Mouse (Mus musculus): Measurements from ENCODE around the gene Gm525. TPM values are rescaled to one million over a fixed set of nuclear protein-coding genes. Genes with fewer than 3 reads are reported as not detected.

Gm525 gene
- polyA plus RNA-seq, 1 experiment from 2014 or later, result 1.5 TPM

- no peak overlapping the region for H3K4me2 ChIP-seq (ENCODE audit: low read depth, low read length)
- no peak overlapping the region for H3K9ac ChIP-seq (ENCODE audit: low read depth, low read length)
- 80% methylated on average over 17 of the region's 17 CpGs for WGBS
- no peaks in the 10 kb centered on the region for H3K36me3 ChIP-seq (ENCODE audit: control insufficient read depth, insufficient read depth, low read length)
- no peak overlapping the region for H3K27ac ChIP-seq (ENCODE audit: low read length)
- H3K4me1 ChIP-seq (ENCODE audit: control insufficient read depth, insufficient read depth, low read length), result no peaks in the 10 kb centered on the region
- H3K27me3 ChIP-seq (replicated peaks; ENCODE audit: control insufficient read depth, insufficient read depth, low read length), result no peaks in the 10 kb centered on the region
- ATAC-seq, result no peak
- no peaks in the 10 kb centered on the region for H3K9me3 ChIP-seq (ENCODE audit: control insufficient read depth, low read length)
- no peak overlapping the region for H3K4me3 ChIP-seq (ENCODE audit: low read length)
These were observed 24.6 kb downstream of the Gm525 start for GRCm38 (mm10) chr11:89098083-89098835.

DNA sequence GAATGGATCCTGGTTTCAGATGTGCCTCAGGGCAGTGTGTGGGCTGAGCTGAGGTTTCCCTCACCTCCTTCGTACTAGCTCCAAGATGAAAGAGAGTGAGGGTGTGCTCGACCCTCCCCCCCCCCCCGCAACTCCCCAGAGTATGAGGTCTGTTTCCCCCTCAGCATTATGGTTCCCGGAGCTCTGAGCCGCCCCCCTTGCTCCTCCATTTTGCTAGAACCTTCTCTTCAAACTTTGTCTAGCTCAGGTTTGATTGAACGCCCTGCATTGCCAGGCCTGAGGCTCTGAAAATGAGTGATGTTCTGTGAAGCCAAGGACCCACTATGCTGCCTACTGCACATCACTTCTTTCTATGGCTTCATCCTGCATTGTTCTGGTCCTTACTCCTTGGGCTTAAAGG lies 25.3 kb downstream of the Gm525 start:
- Histone ChIP-seq H3K4me2 (ENCODE audit: low read depth, low read length) (no peak overlapping the region), H3K9me3 (ENCODE audit: control insufficient read depth, low read length) (no peaks in the 10 kb centered on the region), H3K4me1 (ENCODE audit: control insufficient read depth, insufficient read depth, low read length) (no peaks in the 10 kb centered on the region), H3K27ac (ENCODE audit: low read length) (no peak overlapping the region), H3K9ac (ENCODE audit: low read depth, low read length) (no peak overlapping the region), H3K4me3 (ENCODE audit: low read length) (no peak overlapping the region), H3K36me3 (ENCODE audit: control insufficient read depth, insufficient read depth, low read length) (no peaks in the 10 kb centered on the region), H3K27me3 (replicated peaks; ENCODE audit: control insufficient read depth, insufficient read depth, low read length) (no peaks in the 10 kb centered on the region)
- 83% methylated on average over 6 of the region's 6 CpGs for WGBS
- no peak for ATAC-seq

DNA sequence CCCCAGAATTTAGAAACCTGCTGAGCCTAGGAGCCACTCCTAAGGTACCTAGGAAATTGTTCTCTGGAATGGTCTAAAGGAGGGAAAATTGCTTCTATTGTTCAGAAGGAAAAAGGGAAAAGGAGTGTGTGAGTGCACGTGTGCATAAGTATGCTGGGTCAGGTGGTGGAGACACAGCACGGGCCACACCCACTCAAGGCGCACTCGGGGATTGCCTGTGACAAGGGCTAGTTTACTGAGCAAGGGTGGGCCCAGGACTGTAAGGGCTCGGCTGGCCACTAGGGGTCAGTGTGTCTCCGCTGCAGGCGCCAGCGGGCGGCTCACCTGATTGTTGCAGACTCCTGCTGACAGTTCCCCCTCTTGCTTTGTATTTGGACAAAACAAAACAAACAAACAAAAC lies 26.8 kb downstream of the Gm525 start:
- under 1% methylated on average over 9 of the region's 9 CpGs for WGBS
- Histone ChIP-seq H3K9me3 (ENCODE audit: control insufficient read depth, low read length) (no peaks in the 10 kb centered on the region), H3K36me3 (ENCODE audit: control insufficient read depth, insufficient read depth, low read length) (no peaks in the 10 kb centered on the region), H3K27ac (ENCODE audit: low read length) (no peak overlapping the region), H3K27me3 (replicated peaks; ENCODE audit: control insufficient read depth, insufficient read depth, low read length) (no peaks in the 10 kb centered on the region), H3K4me2 (ENCODE audit: low read depth, low read length) (peak overlapping the region; percentile 75), H3K4me3 (ENCODE audit: low read length) (peak overlapping the region; percentile 46), H3K4me1 (ENCODE audit: control insufficient read depth, insufficient read depth, low read length) (no peaks in the 10 kb centered on the region), H3K9ac (ENCODE audit: low read depth, low read length) (0 out of 2 replicates have a peak overlapping the region, but pooled peaks have one; percentile 52)
- peak; percentile 94 for ATAC-seq

DNA sequence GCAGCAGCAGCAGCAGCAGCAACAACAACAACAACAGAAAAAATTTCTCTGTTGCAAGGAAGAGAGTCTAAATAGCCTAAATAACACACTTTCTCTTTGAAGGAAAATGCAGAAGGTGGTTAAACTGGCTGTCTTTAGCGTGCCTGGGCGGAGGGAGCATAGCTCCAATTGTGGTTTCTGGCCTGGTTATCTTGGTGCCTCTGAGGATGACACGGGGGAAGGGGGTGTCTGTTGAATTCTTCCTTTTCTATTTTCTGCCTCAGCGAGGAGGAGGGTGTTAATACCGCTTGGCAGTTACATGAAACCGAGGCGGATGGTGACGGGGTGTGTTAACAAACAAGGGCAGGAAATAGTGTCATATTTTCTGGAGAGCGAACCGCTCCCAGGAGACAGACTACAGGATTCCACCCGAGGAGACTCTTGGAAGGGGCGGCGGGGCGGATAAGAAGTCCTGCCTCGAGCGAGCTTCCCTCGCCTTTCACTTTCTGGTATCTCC lies 27.2 kb downstream of the Gm525 start:
- 22% methylated on average over 17 of the region's 17 CpGs for WGBS
- peak overlapping the region; percentile 75 for H3K4me2 ChIP-seq (ENCODE audit: low read depth, low read length)
- peak overlapping the region; percentile 46 for H3K4me3 ChIP-seq (ENCODE audit: low read length)
- no peaks in the 10 kb centered on the region for H3K27me3 ChIP-seq (replicated peaks; ENCODE audit: control insufficient read depth, insufficient read depth, low read length)
- H3K9me3 ChIP-seq (ENCODE audit: control insufficient read depth, low read length), result no peaks in the 10 kb centered on the region
- H3K9ac ChIP-seq (ENCODE audit: low read depth, low read length), result peak overlapping the region; percentile 52
- ATAC-seq, result peak; percentile 39
- no peaks in the 10 kb centered on the region for H3K4me1 ChIP-seq (ENCODE audit: control insufficient read depth, insufficient read depth, low read length)
- no peaks in the 10 kb centered on the region for H3K36me3 ChIP-seq (ENCODE audit: control insufficient read depth, insufficient read depth, low read length)
- no peak overlapping the region for H3K27ac ChIP-seq (ENCODE audit: low read length)

DNA sequence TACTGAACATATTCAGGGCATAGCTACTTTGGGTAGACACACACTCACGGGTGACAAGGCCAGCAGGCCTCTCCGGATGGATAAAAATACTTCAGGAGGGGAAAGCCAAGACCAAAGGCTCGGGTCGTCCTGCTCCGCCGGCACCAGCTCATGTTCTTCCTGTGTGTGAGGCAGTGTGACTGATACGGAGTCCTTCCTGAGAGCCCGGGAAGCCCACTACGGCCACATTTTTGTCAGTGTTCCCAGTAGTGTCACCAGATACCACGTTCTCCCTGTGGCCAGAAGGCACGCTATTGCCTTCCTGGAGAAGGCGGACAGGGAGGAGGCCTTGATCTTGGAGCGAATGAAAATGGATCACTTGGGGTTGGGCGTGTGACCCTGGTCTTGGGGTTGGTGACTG lies 29.5 kb downstream of the Gm525 start:
- no peaks in the 10 kb centered on the region for H3K9me3 ChIP-seq (ENCODE audit: control insufficient read depth, low read length)
- 87% methylated on average over 14 of the region's 14 CpGs for WGBS
- H3K4me3 ChIP-seq (ENCODE audit: low read length), result no peak overlapping the region
- no peaks in the 10 kb centered on the region for H3K4me1 ChIP-seq (ENCODE audit: control insufficient read depth, insufficient read depth, low read length)
- no peak overlapping the region for H3K9ac ChIP-seq (ENCODE audit: low read depth, low read length)
- H3K36me3 ChIP-seq (ENCODE audit: control insufficient read depth, insufficient read depth, low read length), result no peaks in the 10 kb centered on the region
- no peak for ATAC-seq
- no peaks in the 10 kb centered on the region for H3K27me3 ChIP-seq (replicated peaks; ENCODE audit: control insufficient read depth, insufficient read depth, low read length)
- no peak overlapping the region for H3K4me2 ChIP-seq (ENCODE audit: low read depth, low read length)
- no peak overlapping the region for H3K27ac ChIP-seq (ENCODE audit: low read length)

DNA sequence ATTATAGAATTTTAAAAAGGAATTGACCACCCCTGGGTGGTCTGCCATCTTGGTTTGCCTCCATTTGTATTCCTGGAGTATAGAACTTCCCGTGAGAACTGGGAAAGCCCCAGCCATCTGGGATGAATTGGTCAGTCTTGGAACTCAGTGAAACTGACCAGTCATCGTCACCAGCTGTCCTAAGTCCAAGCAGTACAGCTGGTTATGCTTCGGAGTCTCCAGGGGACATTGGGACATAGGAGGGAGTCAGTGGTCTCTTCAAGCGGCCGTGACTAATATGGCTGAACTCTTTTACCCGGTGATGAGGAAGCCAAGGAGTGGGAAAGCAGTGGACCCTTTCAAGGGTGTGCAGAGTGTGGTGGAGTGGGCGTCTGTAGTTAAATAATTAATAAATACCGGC lies 31.6 kb downstream of the Gm525 start:
- no peak for ATAC-seq
- Histone ChIP-seq H3K27ac (ENCODE audit: low read length) (no peak overlapping the region), H3K36me3 (ENCODE audit: control insufficient read depth, insufficient read depth, low read length) (no peaks in the 10 kb centered on the region), H3K4me2 (ENCODE audit: low read depth, low read length) (no peak overlapping the region), H3K9ac (ENCODE audit: low read depth, low read length) (no peak overlapping the region), H3K9me3 (ENCODE audit: control insufficient read depth, low read length) (no peaks in the 10 kb centered on the region), H3K27me3 (replicated peaks; ENCODE audit: control insufficient read depth, insufficient read depth, low read length) (no peaks in the 10 kb centered on the region), H3K4me3 (ENCODE audit: low read length) (no peak overlapping the region), H3K4me1 (ENCODE audit: control insufficient read depth, insufficient read depth, low read length) (no peaks in the 10 kb centered on the region)
- WGBS, result 97% methylated on average over 8 of the region's 8 CpGs

GRCm38 (mm10) chr11:89105823-89106222 lies 32.2 kb downstream of the Gm525 start:
- Histone ChIP-seq H3K4me1 (ENCODE audit: control insufficient read depth, insufficient read depth, low read length) (no peaks in the 10 kb centered on the region), H3K4me3 (ENCODE audit: low read length) (no peak overlapping the region), H3K9ac (ENCODE audit: low read depth, low read length) (no peak overlapping the region), H3K4me2 (ENCODE audit: low read depth, low read length) (no peak overlapping the region), H3K36me3 (ENCODE audit: control insufficient read depth, insufficient read depth, low read length) (no peaks in the 10 kb centered on the region), H3K27ac (ENCODE audit: low read length) (no peak overlapping the region), H3K27me3 (replicated peaks; ENCODE audit: control insufficient read depth, insufficient read depth, low read length) (no peaks in the 10 kb centered on the region), H3K9me3 (ENCODE audit: control insufficient read depth, low read length) (no peaks in the 10 kb centered on the region)
- no peak for ATAC-seq
- 83% methylated on average over 11 of the region's 11 CpGs for WGBS

DNA sequence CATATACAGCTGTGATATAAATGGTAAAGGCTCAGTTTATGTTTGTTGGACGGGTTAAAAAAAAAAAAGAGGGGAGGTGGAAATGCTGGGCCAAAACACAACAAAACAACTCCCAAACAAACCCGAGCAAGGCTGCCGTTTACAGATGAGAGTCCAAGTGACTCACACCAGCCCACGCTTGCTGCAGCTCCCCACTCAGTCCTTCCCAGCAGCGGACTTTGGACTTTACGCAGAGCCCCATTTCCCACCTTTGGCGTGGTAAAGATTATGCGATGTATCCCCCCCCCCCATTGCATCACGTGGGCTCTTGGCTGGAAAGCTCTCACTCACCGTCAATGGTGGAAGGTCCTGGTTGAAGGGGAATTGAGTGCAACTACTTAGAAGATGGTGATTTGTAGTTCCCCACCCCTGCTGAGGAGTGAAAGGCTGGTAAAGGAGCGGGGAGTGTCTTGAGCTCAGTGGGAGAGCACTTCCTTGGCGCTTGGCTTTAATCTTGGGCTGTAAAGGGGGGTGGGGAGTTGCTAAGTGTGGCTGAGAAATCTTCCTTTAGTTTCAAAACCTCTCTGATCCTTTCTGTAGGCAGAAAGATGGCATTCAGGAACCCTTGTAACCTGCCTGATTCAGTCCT lies 33.7 kb downstream of the Gm525 start:
- Histone ChIP-seq H3K4me3 (ENCODE audit: low read length) (no peak overlapping the region), H3K9me3 (ENCODE audit: control insufficient read depth, low read length) (no peaks in the 10 kb centered on the region), H3K9ac (ENCODE audit: low read depth, low read length) (no peak overlapping the region), H3K27me3 (replicated peaks; ENCODE audit: control insufficient read depth, insufficient read depth, low read length) (no peaks in the 10 kb centered on the region), H3K27ac (ENCODE audit: low read length) (no peak overlapping the region), H3K4me2 (ENCODE audit: low read depth, low read length) (no peak overlapping the region), H3K4me1 (ENCODE audit: control insufficient read depth, insufficient read depth, low read length) (no peaks in the 10 kb centered on the region), H3K36me3 (ENCODE audit: control insufficient read depth, insufficient read depth, low read length) (no peaks in the 10 kb centered on the region)
- 17% methylated on average over 12 of the region's 12 CpGs for WGBS
- ATAC-seq, result peak; percentile 82

DNA sequence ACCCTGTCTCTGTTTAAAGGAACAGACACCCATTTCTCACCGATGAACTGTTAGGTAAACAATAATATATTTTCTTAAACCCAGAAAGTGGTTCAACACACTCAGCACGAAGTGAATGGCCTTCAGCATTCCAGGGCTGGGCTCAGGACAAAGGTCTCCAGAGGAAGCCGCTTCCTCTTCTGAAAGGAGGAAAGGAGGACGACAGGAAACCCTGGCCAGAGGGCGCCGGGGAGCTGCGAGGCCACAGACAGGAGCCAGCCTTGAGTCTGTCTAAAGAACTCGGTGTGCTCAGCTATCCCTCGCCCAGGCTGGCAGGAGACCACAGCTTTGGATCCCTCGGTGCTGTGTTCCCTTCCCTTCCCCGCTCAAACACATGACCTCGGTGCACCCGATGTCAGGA lies 50.8 kb downstream of the Gm525 start:
- Histone ChIP-seq H3K9ac (ENCODE audit: low read depth, low read length) (peak overlapping the region; percentile 40; the same call in 1 of the 2 replicates), H3K4me2 (ENCODE audit: low read depth, low read length) (peak overlapping the region; percentile 35), H3K9me3 (ENCODE audit: control insufficient read depth, low read length) (no peaks in the 10 kb centered on the region), H3K4me3 (ENCODE audit: low read length) (no peak overlapping the region), H3K4me1 (ENCODE audit: control insufficient read depth, insufficient read depth, low read length) (peaks cover 14% of the 10 kb centered on the region), H3K27me3 (replicated peaks; ENCODE audit: control insufficient read depth, insufficient read depth, low read length) (no peaks in the 10 kb centered on the region), H3K27ac (ENCODE audit: low read length) (no peak overlapping the region), H3K36me3 (ENCODE audit: control insufficient read depth, insufficient read depth, low read length) (no peaks in the 10 kb centered on the region)
- peak; percentile 91 for ATAC-seq
- 12% methylated on average over 13 of the region's 13 CpGs for WGBS
